Mouse (Mus musculus) macrophage (primary cell): ENCODE data around the gene Pde2a. TPM values are rescaled to one million over a fixed set of nuclear protein-coding genes. Genes with fewer than 3 reads are reported as not detected.
"Not testable (repeated sequence)": the region's sequence is repeated elsewhere in the genome, so short reads cannot be mapped to it uniquely, and the experiment has no call there.

Source experiments
- H3K27ac ChIP-seq: fragments of 350-480 bp; formaldehyde crosslinking; 2 replicates; pipeline ENCODE4 v1.9.0; 2021
- H3K36me3 ChIP-seq: fragments of 350-480 bp; formaldehyde crosslinking; 2 replicates; pipeline ENCODE4 v1.9.0; 2021; ENCODE audit errors: inconsistent target
- H3K4me3 ChIP-seq: fragments of 350-480 bp; formaldehyde crosslinking; 2 replicates; pipeline ENCODE4 v1.9.0; 2021; ENCODE audit errors: inconsistent target
- H3K79me2 ChIP-seq: fragments of 350-480 bp; formaldehyde crosslinking; 2 replicates; pipeline ENCODE4 v1.9.0; 2021; ENCODE audit errors: inconsistent target
- WGBS: methylation state at CpG from one replicate; pipeline ENCODE4 v1.1.7; 2026; ENCODE audit warnings: inconsistent platforms; ENCODE audit not compliant: missing documents; 5-methylcytosine and 5-hydroxymethylcytosine counted together
- polyA plus RNA-seq: library from polyadenylated mRNA; stranded (reverse); fragments of 250-400 nt; gene quantifications from 3 replicates; pipeline ENCODE4 v1.2.4, GENCODE M21; 2018; ENCODE audit warnings: inconsistent platforms

The Pde2a gene
- polyA plus RNA-seq, 1 experiment from 2014 or later, result 6.1 TPM

- Histone ChIP-seq H3K79me2 (no peaks in the 10 kb centered on the region), H3K4me3 (no peak overlapping the region), H3K36me3 (no peaks in the 10 kb centered on the region), H3K27ac (peak overlapping the region; percentile 44)
- 41% methylated on average over 7 of the region's 7 CpGs for WGBS
Measured at GRCm38 (mm10) chr7:101550686-101551485, 129.4 kb downstream of the Pde2a start.

- no peak overlapping the region for H3K4me3 ChIP-seq
- H3K79me2 ChIP-seq, result no peaks in the 10 kb centered on the region
- H3K27ac ChIP-seq, result peak overlapping the region; percentile 44
- WGBS, result 40% methylated on average over 1 of the region's 1 CpGs
- H3K36me3 ChIP-seq, result no peaks in the 10 kb centered on the region
Measured at GRCm38 (mm10) chr7:101551530-101551929, 130.0 kb downstream of the Pde2a start.

DNA sequence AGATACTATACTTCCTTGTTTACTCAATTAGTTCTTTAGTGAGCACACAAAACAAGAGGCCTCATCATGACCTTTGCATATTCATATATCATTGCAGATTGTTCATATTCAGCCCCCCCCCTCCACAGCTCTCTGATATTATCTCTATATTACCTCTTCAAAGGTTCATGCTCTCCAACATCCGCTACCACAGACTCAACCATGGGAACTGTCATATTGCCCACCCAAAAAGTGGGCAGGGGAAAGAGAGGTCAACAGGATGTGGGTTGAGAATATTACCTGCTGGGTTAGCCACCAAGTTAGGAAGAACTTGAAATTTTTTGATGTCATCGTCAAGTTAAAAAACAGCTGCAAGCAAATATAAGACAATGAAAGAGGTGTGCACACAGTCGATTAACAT, 134.0 kb downstream of the Pde2a start:
- not testable (repeated sequence) for H3K27ac ChIP-seq, H3K36me3 ChIP-seq, H3K79me2 ChIP-seq, H3K4me3 ChIP-seq
- 72% methylated on average over 3 of the region's 3 CpGs for WGBS

- Histone ChIP-seq H3K36me3 (no peaks in the 10 kb centered on the region), H3K27ac (no peak overlapping the region), H3K4me3 (no peak overlapping the region), H3K79me2 (no peaks in the 10 kb centered on the region)
- 80% methylated on average over 1 of the region's 1 CpGs for WGBS
Measured at GRCm38 (mm10) chr7:101557391-101557790, 135.9 kb downstream of the Pde2a start.

GRCm38 (mm10) chr7:101559393-101559792, 137.9 kb downstream of the Pde2a start:
- not testable (repeated sequence) for H3K36me3 ChIP-seq, H3K4me3 ChIP-seq, H3K27ac ChIP-seq, H3K79me2 ChIP-seq
- WGBS, result 68% methylated on average over 5 of the region's 5 CpGs

Other genes starting within 250 kb of the Pde2a start
- 4.0 to 14.2 TPM (median 6.1 TPM) in 3 replicates for gene Atg16l2, start 119.4 kb upstream of the Pde2a start, polyA plus RNA-seq
- 0.68 to 0.99 TPM (median 0.88 TPM) in 3 replicates for gene Stard10, start 104.6 kb upstream of the Pde2a start, polyA plus RNA-seq
- gene Arap1, start 73.6 kb upstream of the Pde2a start, polyA plus RNA-seq, result 195 to 293 TPM (median 225 TPM) in 3 replicates
- 2.8 TPM in 1 of 3 replicates, not detected in the others for gene Gm45837, start 10.8 kb upstream of the Pde2a start, polyA plus RNA-seq
- 1.4 to 1.6 TPM in 2 of 3 replicates, not detected in the other for gene Art2b, start 163.9 kb downstream of the Pde2a start, polyA plus RNA-seq
- 11.3 to 15.1 TPM (median 11.4 TPM) in 3 replicates for gene Clpb, start 241.9 kb downstream of the Pde2a start, polyA plus RNA-seq